Mouse (Mus musculus) heart, postnatal 0 days (tissue): ENCODE data around the gene Sppl2a. TPM values are rescaled to one million over a fixed set of nuclear protein-coding genes. Genes with fewer than 3 reads are reported as not detected.
A peak's percentile ranks its signal among the peaks of the same experiment; 100 is the strongest.

Experiments
- ATAC-seq: fragments of 200-750 bp; cut with Nextera tagmentation; 2 replicates; pipeline ENCODE4 v1.8.0; 2017; ENCODE audit warnings: low read depth, moderate number of reproducible peaks, moderate library complexity; ENCODE audit not compliant: insufficient read depth
- DNase-seq: peaks from one replicate; pipeline ENCODE4 v3.0.0-alpha.2; 2016; ENCODE audit warnings: low spot score
- H3K27ac ChIP-seq: fragments of 300-500 bp; sonication (generic); 2 replicates; pipeline ENCODE4 v1.5.1; 2014; ENCODE audit warnings: low read depth, mild to moderate bottlenecking
- H3K27me3 ChIP-seq: fragments of 300-500 bp; sonication (generic); 2 replicates; pipeline ENCODE4 v1.6.1; 2014; ENCODE audit warnings: low read length, mixed read lengths; ENCODE audit not compliant: control insufficient read depth, insufficient read depth
- H3K36me3 ChIP-seq: fragments of 300-500 bp; sonication (generic); replicated peaks from 2 replicates; pipeline ENCODE4 v1.6.1; 2014; ENCODE audit warnings: low read length, mixed read lengths; ENCODE audit not compliant: control insufficient read depth, insufficient read depth
- H3K4me1 ChIP-seq: fragments of 300-500 bp; sonication (generic); 2 replicates; pipeline ENCODE4 v1.6.1; 2014; ENCODE audit warnings: antibody characterized with exemption; ENCODE audit not compliant: control insufficient read depth, insufficient read depth
- H3K4me2 ChIP-seq: fragments of 300-500 bp; sonication (generic); 2 replicates; pipeline ENCODE4 v1.6.1; 2014; ENCODE audit warnings: low read depth, mild to moderate bottlenecking, low read length, moderate library complexity
- H3K4me3 ChIP-seq: fragments of 300-500 bp; sonication (generic); 2 replicates; pipeline ENCODE4 v1.5.1; 2014; ENCODE audit warnings: low read depth, low read length
- H3K9ac ChIP-seq: fragments of 300-500 bp; sonication (generic); replicated peaks from 2 replicates; pipeline ENCODE4 v1.6.1; 2014; ENCODE audit warnings: low read depth, low read length, mixed read lengths
- H3K9me3 ChIP-seq: fragments of 300-500 bp; sonication (generic); replicated peaks from 2 replicates; pipeline ENCODE4 v1.6.1; 2016; ENCODE audit warnings: low read length; ENCODE audit not compliant: control insufficient read depth
- CTCF ChIP-seq: IDR thresholded peaks from 2 replicates; pipeline ENCODE4 v1.5.1; 2016; ENCODE audit warnings: antibody characterized with exemption, control low read depth, low read depth
- EP300 ChIP-seq: IDR thresholded peaks from 2 replicates; pipeline ENCODE4 v1.6.1; 2016; ENCODE audit warnings: antibody characterized with exemption, low read depth
- WGBS: fragments of 180-500 bp; shearing (Covaris S2); extraction: QIAGEN DNeasy Blood & Tissue Kit; methylation state at CpG from one replicate; pipeline ENCODE4 v1.1.7; 2014; 5-methylcytosine and 5-hydroxymethylcytosine counted together
- polyA plus RNA-seq: library from polyadenylated mRNA; unstranded; fragments of >200 nt; fragmentation: Nextera tagmentation; extraction: Ambion mirVana; gene quantifications from 2 replicates; pipeline ENCODE4 v1.2.1, GENCODE M21; 2015
- total RNA-seq: library from RNA; depleted of rRNA; stranded (reverse); fragments of >200 nt; gene quantifications from 2 replicates; pipeline ENCODE4 v1.2.3, GENCODE M21; 2014; ENCODE audit warnings: low replicate concordance

Gene Sppl2a
- total and polyA plus RNA-seq, 2 experiments from 2014 or later: 28.7 to 32.6 TPM

DNA sequence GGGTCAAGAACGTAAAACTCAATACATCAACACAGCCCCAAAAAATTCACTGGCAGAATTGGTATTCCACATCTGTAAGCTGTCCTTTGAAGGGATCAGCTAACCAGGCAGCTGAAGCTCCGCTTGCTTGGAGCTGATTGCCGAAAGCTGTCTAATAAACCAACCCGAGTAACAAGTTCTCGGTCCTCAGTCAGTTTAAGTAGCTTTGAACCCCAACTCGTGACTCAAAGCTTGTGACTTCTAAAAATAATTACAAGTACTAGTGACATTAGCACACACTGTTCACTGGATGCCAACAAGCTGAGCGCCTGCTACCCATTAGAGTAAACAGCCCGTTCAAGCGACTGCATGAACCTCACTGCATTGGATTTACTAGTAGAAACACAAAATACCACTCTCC, 35.5 kb downstream of the Sppl2a start:
- H3K4me3 ChIP-seq: peak overlapping the region; percentile 14
- DNase-seq: peak; percentile 89

DNA sequence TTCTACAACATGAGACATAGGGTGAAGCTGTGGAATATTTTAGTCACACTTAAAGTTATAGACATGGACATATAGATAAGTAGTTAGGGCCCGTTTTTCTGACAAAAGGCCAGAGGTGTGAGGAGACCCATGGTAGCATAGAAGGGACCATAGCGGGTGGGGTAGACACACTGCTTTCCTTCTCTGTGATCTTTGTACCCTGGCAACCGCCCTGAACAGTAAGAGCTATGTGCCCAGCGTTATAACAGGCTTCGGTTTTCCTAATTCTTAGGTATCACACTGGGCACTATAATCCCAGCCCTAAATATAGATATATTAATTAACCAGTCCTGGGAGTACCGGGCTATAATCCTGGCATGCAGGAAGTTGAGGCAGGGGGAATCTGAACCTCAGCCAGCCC, 36.1 kb downstream of the Sppl2a start:
- H3K9ac ChIP-seq: peak overlapping the region; percentile 38
- no peak for DNase-seq
- H3K4me2 ChIP-seq: peak overlapping the region; percentile 55
- peak overlapping the region; percentile 14 for H3K4me3 ChIP-seq
- H3K27me3 ChIP-seq: no peaks in the 10 kb centered on the region
- H3K4me1 ChIP-seq: peaks cover 9% of the 10 kb centered on the region; the same call in 1 of the 2 replicates
- no peaks in the 10 kb centered on the region for H3K9me3 ChIP-seq
- ATAC-seq: peak; percentile 49; the same call in 1 of the 2 replicates
- peak overlapping the region; percentile 93 for H3K27ac ChIP-seq
- H3K36me3 ChIP-seq: peaks cover 22% of the 10 kb centered on the region
- 39% methylated on average over 6 of the region's 6 CpGs for WGBS
- TF ChIP-seq CTCF: no peak
- no peak for TF ChIP-seq EP300

More for the DNA sequence above, 35.5 kb downstream of the Sppl2a start:
- ATAC-seq: peak; percentile 94
- Histone ChIP-seq H3K27ac (peak overlapping the region; percentile 93), H3K4me1 (0 out of 2 replicates have a peak, but pooled peaks cover 9% of the 10 kb centered on the region), H3K27me3 (no peaks in the 10 kb centered on the region), H3K36me3 (peaks cover 24% of the 10 kb centered on the region), H3K9ac (peak overlapping the region; percentile 38; the same call in 1 of the 2 replicates), H3K4me2 (peak overlapping the region; percentile 55), H3K9me3 (no peaks in the 10 kb centered on the region)
- TF ChIP-seq CTCF (no peak), EP300 (peak; percentile 95)
- WGBS: 37% methylated on average over 9 of the region's 9 CpGs

GRCm38 (mm10) chr2:126894245-126894644, 38.8 kb downstream of the Sppl2a start:
- TF ChIP-seq CTCF (no peak), EP300 (no peak)
- DNase-seq (no peak), ATAC-seq (no peak)
- H3K36me3 ChIP-seq: 0 out of 2 replicates have a peak, but pooled peaks cover 13% of the 10 kb centered on the region
- no peaks in the 10 kb centered on the region for H3K9me3 ChIP-seq
- no peaks in the 10 kb centered on the region for H3K27me3 ChIP-seq
- H3K9ac ChIP-seq: no peak overlapping the region
- no peak overlapping the region for H3K4me3 ChIP-seq
- peaks cover 9% of the 10 kb centered on the region; the same call in 1 of the 2 replicates for H3K4me1 ChIP-seq
- 96% methylated on average over 3 of the region's 3 CpGs for WGBS
- no peak overlapping the region for H3K4me2 ChIP-seq
- no peak overlapping the region for H3K27ac ChIP-seq

DNA sequence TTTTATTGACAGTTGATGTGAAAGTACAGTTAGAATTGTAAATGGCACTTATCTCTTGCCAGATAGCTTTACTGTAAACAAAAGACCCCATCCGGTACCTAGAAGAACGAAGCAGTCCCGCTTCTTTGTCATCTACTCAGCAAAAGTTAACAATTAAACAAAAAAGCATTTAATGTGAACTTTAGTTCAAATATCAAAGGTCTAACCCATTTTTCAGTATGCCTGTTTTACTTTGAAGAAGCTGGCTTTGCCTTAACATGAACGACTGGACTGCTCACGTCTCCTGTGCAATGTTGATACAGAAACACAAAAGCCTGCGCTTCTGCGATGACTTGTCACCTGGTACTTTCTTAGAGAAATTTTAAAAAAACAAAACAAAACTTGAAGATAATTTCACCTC, 40.7 kb downstream of the Sppl2a start:
- H3K27ac ChIP-seq: peak overlapping the region; percentile 55; the same call in 1 of the 2 replicates

GRCm38 (mm10) chr2:126891743-126892142, 41.3 kb downstream of the Sppl2a start:
- DNase-seq (peak; percentile 91), ATAC-seq (peak; percentile 88)
- Histone ChIP-seq H3K9ac (no peak overlapping the region), H3K4me2 (no peak overlapping the region), H3K9me3 (no peaks in the 10 kb centered on the region), H3K4me1 (peaks cover 9% of the 10 kb centered on the region), H3K27ac (0 out of 2 replicates have a peak overlapping the region, but pooled peaks have one; percentile 55), H3K27me3 (no peaks in the 10 kb centered on the region), H3K4me3 (no peak overlapping the region), H3K36me3 (0 out of 2 replicates have a peak, but pooled peaks cover 10% of the 10 kb centered on the region)
- TF ChIP-seq CTCF (no peak), EP300 (no peak)

More for the DNA sequence above, 40.7 kb downstream of the Sppl2a start:
- Histone ChIP-seq H3K36me3 (0 out of 2 replicates have a peak, but pooled peaks cover 10% of the 10 kb centered on the region), H3K4me3 (no peak overlapping the region), H3K9me3 (no peaks in the 10 kb centered on the region), H3K4me1 (peaks cover 9% of the 10 kb centered on the region; the same call in 1 of the 2 replicates), H3K27me3 (no peaks in the 10 kb centered on the region), H3K9ac (no peak overlapping the region), H3K4me2 (no peak overlapping the region)
- WGBS: 67% methylated on average over 7 of the region's 7 CpGs
- ATAC-seq (no peak), DNase-seq (no peak)
- TF ChIP-seq EP300 (no peak), CTCF (no peak)

DNA sequence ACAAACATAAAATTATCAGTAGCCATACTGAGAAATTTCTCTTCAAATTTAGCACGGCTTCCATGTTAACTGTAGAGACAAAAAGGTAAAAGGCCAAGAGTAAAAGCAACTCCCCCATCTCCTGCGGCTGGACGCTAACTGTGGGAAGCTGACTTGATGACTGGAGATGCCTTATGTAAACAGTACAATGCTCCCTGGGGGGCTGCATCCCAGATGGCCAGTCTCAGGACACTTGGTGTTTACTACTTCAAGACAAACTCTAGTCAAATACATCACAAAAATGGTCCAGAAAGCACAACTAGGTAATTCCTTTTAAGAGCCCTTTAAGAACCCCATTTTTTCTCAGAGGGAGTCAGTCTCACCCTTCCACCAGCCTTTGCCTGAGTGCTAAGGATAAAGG, 45.9 kb downstream of the Sppl2a start:
- 63% methylated on average over 3 of the region's 3 CpGs for WGBS
- Histone ChIP-seq H3K36me3 (0 out of 2 replicates have a peak, but pooled peaks cover under 1% of the 10 kb centered on the region), H3K9ac (no peak overlapping the region), H3K27me3 (no peaks in the 10 kb centered on the region), H3K4me3 (no peak overlapping the region), H3K9me3 (no peaks in the 10 kb centered on the region), H3K4me2 (no peak overlapping the region), H3K4me1 (peaks cover 17% of the 10 kb centered on the region), H3K27ac (0 out of 2 replicates have a peak overlapping the region, but pooled peaks have one; percentile 52)
- no peak for ATAC-seq
- TF ChIP-seq CTCF (no peak), EP300 (no peak)
- no peak for DNase-seq
